Mouse (Mus musculus): ENCODE results near the gene Gm17364. TPM values are rescaled to one million over a fixed set of nuclear protein-coding genes. Genes with fewer than 3 reads are reported as not detected.
A peak's percentile ranks its signal among the peaks of the same experiment; 100 is the strongest.
"Not testable (repeated sequence)": the region's sequence is repeated elsewhere in the genome, so short reads cannot be mapped to it uniquely, and the experiment has no call there.

Gene Gm17364
- polyA plus RNA-seq, 1 experiment from 2014 or later, result not detected

GRCm38 (mm10) chr13:41285448-41285847, 11.7 kb upstream of the Gm17364 start:
- Histone ChIP-seq H3K9me3 (ENCODE audit: control insufficient read depth, low read length) (no peaks in the 10 kb centered on the region), H3K4me1 (replicated peaks; ENCODE audit: control insufficient read depth, insufficient read depth) (no peaks in the 10 kb centered on the region), H3K27ac (replicated peaks) (no peak overlapping the region), H3K27me3 (ENCODE audit: control insufficient read depth, insufficient read depth, low read length) (no peaks in the 10 kb centered on the region), H3K9ac (ENCODE audit: low read length) (no peak overlapping the region), H3K4me2 (replicated peaks; ENCODE audit: low read depth) (no peak overlapping the region), H3K4me3 (ENCODE audit: low read depth, low read length) (no peak overlapping the region), H3K36me3 (ENCODE audit: control insufficient read depth, insufficient read depth, low read length) (no peaks in the 10 kb centered on the region)
- WGBS, result 69% methylated on average over 4 of the region's 4 CpGs
- DNase-seq (ENCODE audit: low spot score) (no peak), ATAC-seq (ENCODE audit: low FRiP score, low TSS enrichment) (peak; percentile 21; the same call in 1 of the 2 replicates)
- TF ChIP-seq CTCF (IDR thresholded peaks at IDR 0.05; ENCODE audit: low read depth) (no peak), EP300 (optimal IDR thresholded peaks at IDR 0.05) (no peak)

DNA sequence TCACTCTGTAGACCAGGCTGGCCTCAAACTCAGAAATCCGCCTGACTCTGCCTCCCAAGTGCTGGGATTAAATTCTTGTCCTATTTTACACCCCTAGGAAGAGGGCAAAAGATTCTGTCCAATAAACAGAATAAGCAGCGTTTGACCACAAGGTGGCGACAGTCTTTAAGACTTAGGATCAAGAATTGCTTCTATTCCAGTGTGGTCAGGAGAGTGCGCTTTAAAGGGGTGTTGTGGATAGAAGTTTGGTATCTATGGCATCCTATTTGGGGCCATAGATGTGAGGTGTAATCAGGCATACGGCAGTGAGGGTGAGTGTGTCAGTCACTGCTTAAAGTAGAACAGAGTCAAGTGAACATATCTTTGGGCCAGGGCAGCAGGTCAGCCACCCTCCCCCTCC, 9.5 kb upstream of the Gm17364 start:
- Histone ChIP-seq H3K4me3 (ENCODE audit: low read depth, low read length) (no peak overlapping the region), H3K9ac (ENCODE audit: low read length) (no peak overlapping the region), H3K9me3 (ENCODE audit: control insufficient read depth, low read length) (no peaks in the 10 kb centered on the region), H3K36me3 (ENCODE audit: control insufficient read depth, insufficient read depth, low read length) (no peaks in the 10 kb centered on the region), H3K4me1 (replicated peaks; ENCODE audit: control insufficient read depth, insufficient read depth) (no peaks in the 10 kb centered on the region), H3K4me2 (replicated peaks; ENCODE audit: low read depth) (no peak overlapping the region), H3K27ac (replicated peaks) (no peak overlapping the region), H3K27me3 (ENCODE audit: control insufficient read depth, insufficient read depth, low read length) (no peaks in the 10 kb centered on the region)
- no peak for ATAC-seq (ENCODE audit: low FRiP score, low TSS enrichment)
- WGBS, result 24% methylated on average over 5 of the region's 5 CpGs
- TF ChIP-seq CTCF (IDR thresholded peaks at IDR 0.05; ENCODE audit: low read depth), result peak; percentile 94
- TF ChIP-seq EP300 (optimal IDR thresholded peaks at IDR 0.05), result no peak
- DNase-seq (ENCODE audit: low spot score), result peak; percentile 76

DNA sequence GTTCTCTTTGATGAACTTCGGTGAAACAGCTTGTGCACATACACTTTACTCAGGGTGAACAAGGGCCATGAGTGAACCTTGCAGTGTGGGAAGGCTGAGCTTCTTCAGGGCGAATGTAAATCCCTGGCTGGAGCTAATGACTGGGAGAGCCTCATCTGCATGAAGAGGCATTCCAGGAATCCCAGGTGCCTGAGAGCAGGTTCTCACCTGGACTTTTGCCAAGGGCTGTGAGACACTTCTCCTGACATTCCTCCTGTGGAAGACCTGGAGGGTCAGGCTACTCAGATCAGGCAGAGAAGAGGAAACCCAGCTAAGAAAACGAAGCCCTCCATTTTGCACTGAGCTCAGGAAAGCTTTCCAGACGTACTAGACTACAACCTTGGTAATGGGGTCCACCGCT, 6.9 kb upstream of the Gm17364 start:
- Histone ChIP-seq H3K27me3 (ENCODE audit: control insufficient read depth, insufficient read depth, low read length) (no peaks in the 10 kb centered on the region), H3K4me1 (replicated peaks; ENCODE audit: control insufficient read depth, insufficient read depth) (no peaks in the 10 kb centered on the region), H3K36me3 (ENCODE audit: control insufficient read depth, insufficient read depth, low read length) (no peaks in the 10 kb centered on the region), H3K9ac (ENCODE audit: low read length) (no peak overlapping the region), H3K4me2 (replicated peaks; ENCODE audit: low read depth) (no peak overlapping the region), H3K4me3 (ENCODE audit: low read depth, low read length) (no peak overlapping the region), H3K9me3 (ENCODE audit: control insufficient read depth, low read length) (no peaks in the 10 kb centered on the region), H3K27ac (replicated peaks) (no peak overlapping the region)
- no peak for DNase-seq (ENCODE audit: low spot score)
- TF ChIP-seq CTCF (IDR thresholded peaks at IDR 0.05; ENCODE audit: low read depth), result no peak
- no peak for TF ChIP-seq EP300 (optimal IDR thresholded peaks at IDR 0.05)
- ATAC-seq (ENCODE audit: low FRiP score, low TSS enrichment), result no peak
- WGBS, result 65% methylated on average over 5 of the region's 5 CpGs

DNA sequence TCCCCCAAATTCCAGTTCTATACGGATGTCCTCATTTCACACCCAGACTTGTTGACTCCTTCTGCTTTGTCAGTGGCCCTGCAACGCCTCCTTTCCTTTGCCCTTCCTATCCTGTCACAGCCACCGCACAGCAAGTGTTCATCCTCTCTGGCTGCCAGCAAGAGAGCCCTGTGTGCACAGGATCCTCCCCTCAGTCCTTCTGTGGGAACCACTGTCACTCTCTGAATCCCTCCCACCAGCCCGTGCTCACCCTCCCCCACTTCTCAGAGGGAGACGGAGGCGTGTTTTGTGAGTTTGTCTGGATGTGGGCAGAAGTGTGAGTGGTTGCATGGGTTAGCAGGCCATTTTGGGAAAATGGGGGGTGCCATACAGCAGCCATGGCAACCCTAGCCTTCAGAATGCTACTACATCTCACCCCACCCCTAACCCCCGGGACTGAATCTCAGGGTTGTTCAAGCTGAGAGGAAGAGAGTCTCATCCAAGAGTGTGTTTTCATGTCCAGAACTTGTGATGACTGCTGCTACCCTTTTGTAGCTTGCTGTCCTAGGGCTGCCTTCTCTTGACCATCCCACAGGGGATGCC, 5.9 kb downstream of the Gm17364 start:
- no peaks in the 10 kb centered on the region for H3K9me3 ChIP-seq (ENCODE audit: control insufficient read depth, low read length)
- no peak overlapping the region for H3K27ac ChIP-seq (replicated peaks)
- H3K4me3 ChIP-seq (ENCODE audit: low read depth, low read length), result no peak overlapping the region
- DNase-seq (ENCODE audit: low spot score) (no peak), ATAC-seq (ENCODE audit: low FRiP score, low TSS enrichment) (0 out of 2 replicates have a peak, but pooled peaks have one; percentile 24)
- 46% methylated on average over 7 of the region's 7 CpGs for WGBS
- no peak overlapping the region for H3K4me2 ChIP-seq (replicated peaks; ENCODE audit: low read depth)
- TF ChIP-seq CTCF (IDR thresholded peaks at IDR 0.05; ENCODE audit: low read depth) (no peak), EP300 (optimal IDR thresholded peaks at IDR 0.05) (no peak)
- H3K4me1 ChIP-seq (replicated peaks; ENCODE audit: control insufficient read depth, insufficient read depth), result no peaks in the 10 kb centered on the region
- no peaks in the 10 kb centered on the region for H3K36me3 ChIP-seq (ENCODE audit: control insufficient read depth, insufficient read depth, low read length)
- no peaks in the 10 kb centered on the region for H3K27me3 ChIP-seq (ENCODE audit: control insufficient read depth, insufficient read depth, low read length)
- H3K9ac ChIP-seq (ENCODE audit: low read length), result no peak overlapping the region

GRCm38 (mm10) chr13:41263304-41264006, 10.3 kb downstream of the Gm17364 start:
- Histone ChIP-seq H3K9ac (ENCODE audit: low read length) (no peak overlapping the region), H3K4me3 (ENCODE audit: low read depth, low read length) (no peak overlapping the region), H3K27ac (replicated peaks) (no peak overlapping the region), H3K27me3 (ENCODE audit: control insufficient read depth, insufficient read depth, low read length) (no peaks in the 10 kb centered on the region), H3K4me1 (replicated peaks; ENCODE audit: control insufficient read depth, insufficient read depth) (no peaks in the 10 kb centered on the region), H3K9me3 (ENCODE audit: control insufficient read depth, low read length) (no peaks in the 10 kb centered on the region), H3K36me3 (ENCODE audit: control insufficient read depth, insufficient read depth, low read length) (no peaks in the 10 kb centered on the region), H3K4me2 (replicated peaks; ENCODE audit: low read depth) (no peak overlapping the region)
- ATAC-seq (ENCODE audit: low FRiP score, low TSS enrichment) (no peak), DNase-seq (ENCODE audit: low spot score) (no peak)
- WGBS, result 70% methylated on average over 5 of the region's 5 CpGs
- TF ChIP-seq CTCF (IDR thresholded peaks at IDR 0.05; ENCODE audit: low read depth) (no peak), EP300 (optimal IDR thresholded peaks at IDR 0.05) (no peak)

- peak; percentile 83 for ATAC-seq (ENCODE audit: low FRiP score, low TSS enrichment)
- H3K9ac ChIP-seq (ENCODE audit: low read length); DNase-seq (ENCODE audit: low spot score); H3K4me3 ChIP-seq (ENCODE audit: low read depth, low read length); H3K4me1 ChIP-seq (replicated peaks; ENCODE audit: control insufficient read depth, insufficient read depth); H3K4me2 ChIP-seq (replicated peaks; ENCODE audit: low read depth); H3K27ac ChIP-seq (replicated peaks); H3K9me3 ChIP-seq (ENCODE audit: control insufficient read depth, low read length); H3K27me3 ChIP-seq (ENCODE audit: control insufficient read depth, insufficient read depth, low read length); H3K36me3 ChIP-seq (ENCODE audit: control insufficient read depth, insufficient read depth, low read length): not testable (repeated sequence)
- WGBS, result 76% methylated on average over 8 of the region's 8 CpGs
Observed at GRCm38 (mm10) chr13:41261617-41262016, 12.2 kb downstream of the Gm17364 start.

Measured in stomach, postnatal 0 days (tissue).